Mouse (Mus musculus) thymus, postnatal 4 days (tissue): Measurements from ENCODE around the gene Tmem251.

ENCODE experiments used
- DNase-seq: peaks from one replicate; pipeline ENCODE4 v3.0.0; 2021

The Tmem251 gene

DNA sequence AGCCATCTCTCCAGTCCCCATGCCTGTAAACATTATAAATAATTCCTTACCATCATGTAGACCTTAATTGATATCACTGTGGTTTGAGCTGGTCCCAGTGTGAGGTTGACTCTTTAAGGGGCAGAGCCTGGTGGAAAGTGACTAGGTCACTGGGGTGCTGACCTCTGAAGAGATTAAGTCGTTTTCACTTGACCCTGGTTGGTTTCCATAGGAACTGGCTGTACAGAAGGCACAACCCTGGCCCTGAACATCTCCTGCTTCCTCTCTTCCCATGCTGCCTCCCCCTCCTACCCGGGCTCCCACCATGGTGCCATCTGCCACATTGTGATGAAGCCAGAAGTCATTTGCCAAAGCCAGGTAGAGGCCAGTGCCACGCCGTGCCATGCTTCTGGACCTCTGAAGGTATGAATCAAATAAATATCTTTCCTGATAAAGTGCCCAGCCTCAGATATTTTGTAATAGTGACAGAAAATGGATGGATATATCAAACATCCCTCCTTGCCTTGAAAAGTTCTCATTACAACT lies 32.6 kb upstream of the Tmem251 start:
- DNase-seq = no peak

- DNase-seq = no peak
Observed at GRCm38 (mm10) chr12:102713153-102713865, 30.3 kb upstream of the Tmem251 start.

- no peak for DNase-seq
Observed at GRCm38 (mm10) chr12:102714116-102714515, 29.4 kb upstream of the Tmem251 start.

- DNase-seq = no peak
Observed at GRCm38 (mm10) chr12:102714654-102715395, 28.7 kb upstream of the Tmem251 start.

- DNase-seq = peak; percentile 72
Observed at GRCm38 (mm10) chr12:102719552-102720315, 23.8 kb upstream of the Tmem251 start.

DNA sequence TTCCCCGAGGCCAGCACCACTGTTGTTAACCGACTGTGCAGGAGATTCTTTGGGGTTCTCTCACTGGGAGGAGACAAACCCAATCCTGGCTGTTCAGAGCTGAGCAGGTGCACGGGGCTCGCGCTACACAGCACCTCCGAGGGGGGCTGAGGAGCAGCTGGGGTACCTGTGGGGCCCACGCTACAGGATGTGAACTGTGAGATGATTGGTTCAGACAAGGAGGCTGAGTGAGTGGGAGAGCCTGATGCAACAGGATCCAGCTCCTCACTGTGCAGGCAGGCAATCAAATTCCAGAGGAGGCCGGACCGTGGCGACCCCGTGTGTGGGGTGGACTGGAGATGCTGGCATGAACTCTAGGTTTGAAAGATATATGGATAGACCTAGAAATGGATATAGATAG lies 21.1 kb upstream of the Tmem251 start:
- DNase-seq = peak; percentile 71

DNA sequence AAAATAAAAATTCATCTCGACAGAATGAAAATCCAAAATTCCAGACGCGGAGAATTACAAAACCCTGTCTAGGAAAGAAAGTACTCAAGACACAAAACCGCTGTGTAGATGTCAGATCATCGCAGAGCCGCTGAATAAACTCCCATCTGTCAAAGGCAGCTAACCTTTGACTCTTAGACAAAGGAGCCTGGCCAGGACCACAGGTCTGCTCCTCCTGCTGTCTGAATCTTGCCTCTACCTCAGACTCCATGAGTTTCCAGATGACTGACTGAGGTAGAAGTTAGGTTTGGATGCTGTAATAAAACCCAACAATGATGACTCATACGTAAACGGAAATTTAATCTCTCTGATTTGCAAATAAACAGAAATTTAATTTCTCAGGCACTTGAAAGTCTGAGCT lies 20.6 kb upstream of the Tmem251 start:
- DNase-seq = no peak

- DNase-seq = no peak
Observed at GRCm38 (mm10) chr12:102723861-102724260, 19.7 kb upstream of the Tmem251 start.

- no peak for DNase-seq
Observed at GRCm38 (mm10) chr12:102725146-102725545, 18.4 kb upstream of the Tmem251 start.

GRCm38 (mm10) chr12:102725761-102726175 lies 17.8 kb upstream of the Tmem251 start:
- DNase-seq = no peak

- peak; percentile 82 for DNase-seq
Observed at GRCm38 (mm10) chr12:102729855-102730797, 13.4 kb upstream of the Tmem251 start.

DNA sequence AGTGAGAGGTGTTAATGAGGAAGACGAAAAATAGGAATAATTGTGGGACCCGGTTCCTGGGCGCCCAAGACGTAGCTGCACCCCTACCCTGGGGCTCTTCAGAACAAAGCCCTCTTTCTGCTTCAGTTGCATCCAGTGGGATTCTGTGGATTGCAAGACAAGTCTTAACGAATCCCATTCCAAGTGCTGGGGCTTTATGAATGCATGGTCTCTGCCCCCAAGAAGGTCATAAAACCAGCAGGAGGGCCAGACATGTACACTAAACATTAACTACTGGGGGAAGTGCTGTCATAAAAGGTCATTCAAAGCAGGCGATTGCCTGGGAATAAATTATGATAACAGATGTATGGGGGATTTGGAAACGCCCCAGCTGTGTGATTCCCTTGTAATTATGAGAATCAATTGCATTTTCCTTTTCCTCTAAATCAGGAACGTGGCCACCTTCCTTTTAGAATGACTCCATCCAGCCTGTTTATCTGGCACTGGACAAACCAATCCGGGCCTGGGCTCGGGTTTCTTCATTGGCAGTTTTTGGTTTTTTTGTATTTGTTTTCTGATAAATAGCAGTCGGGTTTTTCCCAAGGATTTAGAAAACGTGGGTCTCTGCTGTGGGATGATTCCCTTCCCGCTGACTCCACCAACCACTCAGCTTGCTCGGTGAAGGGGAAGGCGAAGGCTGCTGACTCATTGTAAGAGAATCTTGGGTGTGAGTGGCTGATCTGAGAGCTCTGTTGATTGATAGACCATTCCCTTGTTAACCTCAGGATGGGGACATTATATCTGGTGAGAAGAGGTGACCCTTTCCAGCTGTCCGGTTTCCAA lies 12.6 kb upstream of the Tmem251 start:
- no peak for DNase-seq

- DNase-seq = peak; percentile 87
Observed at GRCm38 (mm10) chr12:102733381-102733780, 10.2 kb upstream of the Tmem251 start.

DNA sequence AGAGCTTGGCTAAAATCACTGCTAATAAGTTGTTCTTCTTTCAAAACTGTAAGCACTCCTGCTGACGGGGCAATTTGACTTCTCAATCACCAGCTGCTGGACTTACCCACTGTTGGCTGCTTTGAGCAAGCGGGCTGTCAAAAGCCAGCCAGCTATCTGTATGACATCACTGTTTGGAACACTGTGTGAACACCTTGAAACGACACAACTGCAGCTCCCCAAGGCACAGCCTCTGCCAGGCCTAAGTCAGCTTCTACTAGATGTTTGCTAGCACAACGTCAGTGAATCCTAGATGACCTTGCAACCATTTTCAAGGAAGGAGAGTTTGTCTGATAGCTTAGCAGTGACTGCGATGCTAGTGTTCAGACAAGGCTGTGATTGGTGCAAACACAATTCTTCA lies 4.5 kb upstream of the Tmem251 start:
- no peak for DNase-seq

DNA sequence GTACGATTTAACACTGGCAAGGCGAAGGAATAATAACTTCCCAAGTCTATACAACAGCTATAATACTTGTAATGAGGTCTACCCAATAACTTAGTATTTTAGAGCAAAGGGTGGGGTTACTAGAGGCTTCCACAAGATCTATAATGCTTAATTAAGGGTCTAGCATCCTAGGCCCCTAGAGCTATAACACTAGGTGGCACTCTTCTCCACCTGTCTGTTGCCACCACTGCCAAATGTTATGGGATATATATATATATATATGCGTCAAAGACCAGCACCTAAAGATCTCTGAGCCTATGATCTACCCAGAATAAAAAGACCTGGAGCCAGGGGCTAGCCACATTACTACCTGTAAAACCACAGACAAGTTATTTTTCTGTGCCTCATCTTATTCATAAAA lies 3.3 kb upstream of the Tmem251 start:
- DNase-seq = peak; percentile 30

DNA sequence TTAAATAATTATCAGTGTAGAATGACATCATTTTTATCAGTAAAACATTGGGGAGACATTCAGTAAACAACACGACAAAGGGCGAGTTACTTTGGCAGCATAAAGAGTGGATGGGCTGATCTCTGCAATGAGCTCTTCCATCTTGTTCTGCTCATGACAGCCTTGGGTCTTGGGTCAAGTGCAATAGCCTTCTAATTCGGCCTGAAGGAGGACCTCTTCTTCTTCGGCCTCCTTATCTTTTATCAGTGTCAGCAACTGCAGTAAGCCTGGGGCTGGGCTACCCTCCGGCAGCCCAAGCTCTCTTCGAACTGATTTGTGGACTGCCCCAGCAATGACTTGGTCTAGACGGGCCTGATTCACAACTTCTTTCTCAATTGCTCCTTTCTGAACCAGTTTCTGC lies 1.5 kb upstream of the Tmem251 start:
- DNase-seq = no peak

- no peak for DNase-seq
Observed at GRCm38 (mm10) chr12:102743036-102743588, 450 bp upstream of the Tmem251 start.

DNA sequence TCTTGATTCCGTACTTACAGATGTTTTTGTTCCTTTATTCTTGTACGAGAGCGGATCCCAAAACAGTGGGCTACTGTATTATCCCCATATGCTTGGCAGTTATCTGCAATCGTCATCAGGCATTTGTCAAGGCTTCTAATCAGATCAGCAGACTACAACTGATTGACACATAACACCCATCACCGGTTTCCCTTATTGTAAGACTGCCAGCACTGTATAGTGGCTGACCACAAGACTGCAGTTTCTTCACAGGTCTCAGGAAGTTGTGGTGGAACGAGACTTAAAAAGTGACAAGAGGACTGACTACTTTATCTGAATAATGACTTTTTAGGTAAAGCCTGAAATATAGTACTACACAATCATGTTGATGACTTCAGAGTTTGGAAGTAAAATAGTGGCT lies 1.3 kb downstream of the Tmem251 start:
- DNase-seq = no peak

DNA sequence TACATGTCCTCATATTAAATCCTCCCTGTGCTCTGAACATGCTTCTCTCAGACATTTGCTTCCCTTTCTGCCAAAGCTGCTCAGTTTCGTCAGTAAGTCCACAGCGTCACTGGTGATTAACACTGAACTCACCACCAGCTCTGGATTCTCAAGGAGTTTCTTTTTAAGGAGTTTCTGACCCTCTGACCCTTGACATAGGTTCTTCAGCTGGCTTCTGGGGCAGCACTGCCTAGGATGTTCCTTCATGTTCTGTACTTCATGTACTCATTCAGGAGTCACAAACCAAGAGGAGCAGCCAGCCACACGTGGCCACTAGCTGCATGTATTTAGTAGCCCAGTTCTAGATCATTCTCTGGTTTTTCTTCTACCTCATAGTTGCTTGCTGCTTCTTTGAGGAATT lies 4.7 kb downstream of the Tmem251 start:
- DNase-seq = no peak

- DNase-seq = peak; percentile 75
Observed at GRCm38 (mm10) chr12:102756304-102756703, 12.7 kb downstream of the Tmem251 start.
